Mouse (Mus musculus): ENCODE measurements at regions not wholly inside any gene's neighbourhood (a gene's known extent, or its start where the extent isn't known, plus 50 kb on each side); places are given as distances from the start of the nearest gene placed in this dataset.

GRCm38 (mm10) chr10:68909018-68909417, 185.6 kb downstream of the Tmem26 start:
- ATAC-seq (ENCODE audit: low FRiP score) (0 out of 2 replicates have a peak, but pooled peaks have one; percentile 38), DNase-seq (ENCODE audit: low spot score) (no peak)
- no peaks in the 10 kb centered on the region for H3K27me3 ChIP-seq (ENCODE audit: insufficient read depth, low read length)
- H3K4me1 ChIP-seq (ENCODE audit: insufficient read depth, low read length), result no peaks in the 10 kb centered on the region
- H3K4me3 ChIP-seq (ENCODE audit: low read depth, low read length), result 0 out of 2 replicates have a peak overlapping the region, but pooled peaks have one; percentile 8
- TF ChIP-seq CTCF (IDR thresholded peaks at IDR 0.05), result no peak
- peak overlapping the region; percentile 67; the same call in 1 of the 2 replicates for H3K27ac ChIP-seq (ENCODE audit: low read depth, low read length)
- H3K9me3 ChIP-seq (ENCODE audit: low read length), result no peaks in the 10 kb centered on the region
- H3K4me2 ChIP-seq (ENCODE audit: low read depth, low read length, poor library complexity, severe bottlenecking), result peak overlapping the region; percentile 35
- no peaks in the 10 kb centered on the region for H3K36me3 ChIP-seq (ENCODE audit: insufficient read depth, low read length)
- WGBS, result 22% methylated on average over 10 of the region's 10 CpGs
- H3K9ac ChIP-seq (replicated peaks; ENCODE audit: low read length, poor library complexity, severe bottlenecking), result no peak overlapping the region

GRCm38 (mm10) chr10:68916147-68916546, 192.7 kb downstream of the Tmem26 start:
- ATAC-seq (ENCODE audit: low FRiP score) (no peak), DNase-seq (ENCODE audit: low spot score) (no peak)
- Histone ChIP-seq H3K9ac (replicated peaks; ENCODE audit: low read length, poor library complexity, severe bottlenecking) (no peak overlapping the region), H3K27me3 (ENCODE audit: insufficient read depth, low read length) (no peaks in the 10 kb centered on the region), H3K4me3 (ENCODE audit: low read depth, low read length) (no peak overlapping the region), H3K36me3 (ENCODE audit: insufficient read depth, low read length) (no peaks in the 10 kb centered on the region), H3K4me2 (ENCODE audit: low read depth, low read length, poor library complexity, severe bottlenecking) (no peak overlapping the region), H3K4me1 (ENCODE audit: insufficient read depth, low read length) (no peaks in the 10 kb centered on the region), H3K9me3 (ENCODE audit: low read length) (no peaks in the 10 kb centered on the region), H3K27ac (ENCODE audit: low read depth, low read length) (no peak overlapping the region)
- TF ChIP-seq CTCF (IDR thresholded peaks at IDR 0.05), result no peak
- WGBS, result 86% methylated on average over 7 of the region's 7 CpGs

GRCm38 (mm10) chr10:68935843-68936242, 212.4 kb downstream of the Tmem26 start:
- no peak for DNase-seq (ENCODE audit: low spot score)
- no peak overlapping the region for H3K4me3 ChIP-seq (ENCODE audit: low read depth, low read length)
- no peaks in the 10 kb centered on the region for H3K9me3 ChIP-seq (ENCODE audit: low read length)
- no peaks in the 10 kb centered on the region for H3K36me3 ChIP-seq (ENCODE audit: insufficient read depth, low read length)
- no peak for ATAC-seq (ENCODE audit: low FRiP score)
- WGBS, result 76% methylated on average over 5 of the region's 5 CpGs
- H3K4me1 ChIP-seq (ENCODE audit: insufficient read depth, low read length), result no peaks in the 10 kb centered on the region
- H3K4me2 ChIP-seq (ENCODE audit: low read depth, low read length, poor library complexity, severe bottlenecking), result no peak overlapping the region
- H3K27me3 ChIP-seq (ENCODE audit: insufficient read depth, low read length), result no peaks in the 10 kb centered on the region
- H3K27ac ChIP-seq (ENCODE audit: low read depth, low read length), result no peak overlapping the region
- no peak for TF ChIP-seq CTCF (IDR thresholded peaks at IDR 0.05)
- H3K9ac ChIP-seq (replicated peaks; ENCODE audit: low read length, poor library complexity, severe bottlenecking), result no peak overlapping the region

GRCm38 (mm10) chr10:68943239-68943638, 208.0 kb upstream of the Rhobtb1 start:
- DNase-seq (ENCODE audit: low spot score), result no peak
- no peak overlapping the region for H3K27ac ChIP-seq (ENCODE audit: low read depth, low read length)

GRCm38 (mm10) chr10:68956539-68956938, 194.7 kb upstream of the Rhobtb1 start:
- Histone ChIP-seq H3K4me2 (ENCODE audit: low read depth, low read length, poor library complexity, severe bottlenecking) (no peak overlapping the region), H3K9ac (replicated peaks; ENCODE audit: low read length, poor library complexity, severe bottlenecking) (no peak overlapping the region), H3K36me3 (ENCODE audit: insufficient read depth, low read length) (no peaks in the 10 kb centered on the region), H3K9me3 (ENCODE audit: low read length) (no peaks in the 10 kb centered on the region), H3K4me1 (ENCODE audit: insufficient read depth, low read length) (no peaks in the 10 kb centered on the region), H3K4me3 (ENCODE audit: low read depth, low read length) (no peak overlapping the region), H3K27ac (ENCODE audit: low read depth, low read length) (no peak overlapping the region), H3K27me3 (ENCODE audit: insufficient read depth, low read length) (no peaks in the 10 kb centered on the region)
- WGBS, result 74% methylated on average over 7 of the region's 7 CpGs
- DNase-seq (ENCODE audit: low spot score) (peak; percentile 44), ATAC-seq (ENCODE audit: low FRiP score) (no peak)
- no peak for TF ChIP-seq CTCF (IDR thresholded peaks at IDR 0.05)

More at GRCm38 (mm10) chr10:68943239-68943638, 208.0 kb upstream of the Rhobtb1 start:
- no peak for TF ChIP-seq CTCF (IDR thresholded peaks at IDR 0.05)
- Histone ChIP-seq H3K4me1 (ENCODE audit: insufficient read depth, low read length) (no peaks in the 10 kb centered on the region), H3K4me3 (ENCODE audit: low read depth, low read length) (no peak overlapping the region), H3K36me3 (ENCODE audit: insufficient read depth, low read length) (no peaks in the 10 kb centered on the region), H3K27me3 (ENCODE audit: insufficient read depth, low read length) (no peaks in the 10 kb centered on the region), H3K9ac (replicated peaks; ENCODE audit: low read length, poor library complexity, severe bottlenecking) (no peak overlapping the region), H3K4me2 (ENCODE audit: low read depth, low read length, poor library complexity, severe bottlenecking) (no peak overlapping the region), H3K9me3 (ENCODE audit: low read length) (no peaks in the 10 kb centered on the region)
- WGBS, result 68% methylated on average over 5 of the region's 6 CpGs
- ATAC-seq (ENCODE audit: low FRiP score), result no peak

- Histone ChIP-seq H3K4me1 (ENCODE audit: insufficient read depth, low read length) (no peaks in the 10 kb centered on the region), H3K9ac (replicated peaks; ENCODE audit: low read length, poor library complexity, severe bottlenecking) (no peak overlapping the region), H3K4me2 (ENCODE audit: low read depth, low read length, poor library complexity, severe bottlenecking) (no peak overlapping the region), H3K9me3 (ENCODE audit: low read length) (no peaks in the 10 kb centered on the region), H3K27ac (ENCODE audit: low read depth, low read length) (no peak overlapping the region), H3K4me3 (ENCODE audit: low read depth, low read length) (no peak overlapping the region), H3K36me3 (ENCODE audit: insufficient read depth, low read length) (no peaks in the 10 kb centered on the region), H3K27me3 (ENCODE audit: insufficient read depth, low read length) (no peaks in the 10 kb centered on the region)
- no peak for TF ChIP-seq CTCF (IDR thresholded peaks at IDR 0.05)
- WGBS, result 85% methylated on average over 1 of the region's 1 CpGs
- no peak for DNase-seq (ENCODE audit: low spot score)
- no peak for ATAC-seq (ENCODE audit: low FRiP score)
Observed at GRCm38 (mm10) chr10:68961376-68961775, 189.9 kb upstream of the Rhobtb1 start.
